Mouse (Mus musculus) thymus, adult 2 months (tissue): ENCODE results near the gene Aplp2. TPM values are rescaled to one million over a fixed set of nuclear protein-coding genes. Genes with fewer than 3 reads are reported as not detected.

ENCODE experiments used
- DNase-seq: peaks from one replicate; pipeline ENCODE4 v3.0.0; 2021
- H3K27ac ChIP-seq: fragments of 200-500 bp; 2 replicates; pipeline ENCODE4 v1.5.1; 2012; ENCODE audit warnings: low read length, control low read depth; ENCODE audit not compliant: control insufficient read depth, insufficient read depth
- H3K27me3 ChIP-seq: fragments of 200-500 bp; 2 replicates; pipeline ENCODE4 v1.6.1; 2012; ENCODE audit warnings: mild to moderate bottlenecking, low read length, moderate library complexity, mixed read lengths; ENCODE audit not compliant: control insufficient read depth, insufficient read depth
- H3K36me3 ChIP-seq: fragments of 200-500 bp; 2 replicates; pipeline ENCODE4 v1.6.1; 2012; ENCODE audit warnings: mild to moderate bottlenecking, low read length, moderate library complexity; ENCODE audit not compliant: control insufficient read depth, insufficient read depth
- H3K4me1 ChIP-seq: fragments of 200-500 bp; replicated peaks from 2 replicates; pipeline ENCODE4 v1.6.1; 2012; ENCODE audit warnings: low read length; ENCODE audit not compliant: control insufficient read depth, insufficient read depth
- H3K4me3 ChIP-seq: fragments of 200-500 bp; 2 replicates; pipeline ENCODE4 v1.5.1; 2012; ENCODE audit warnings: mild to moderate bottlenecking, low read length, control low read depth, moderate library complexity; ENCODE audit not compliant: control insufficient read depth, insufficient read depth
- CTCF ChIP-seq: fragments of 200-500 bp; IDR thresholded peaks from 2 replicates; pipeline ENCODE4 v1.5.1; 2012; ENCODE audit warnings: mild to moderate bottlenecking, control low read depth, low read length, moderate library complexity, borderline replicate concordance; ENCODE audit not compliant: control insufficient read depth, poor library complexity, insufficient read depth; ENCODE audit errors: extremely low read depth
- POLR2A ChIP-seq: fragments of 200-500 bp; IDR thresholded peaks from 2 replicates; pipeline ENCODE4 v1.6.1; 2012; ENCODE audit warnings: mild to moderate bottlenecking, low read length, control low read depth, moderate library complexity; ENCODE audit not compliant: control insufficient read depth, poor library complexity, insufficient read depth; ENCODE audit errors: extremely low read depth
- WGBS: fragments of 180-500 bp; shearing (Covaris S2); methylation state at CpG from one replicate; pipeline ENCODE4 v1.1.7; 2018; 5-methylcytosine and 5-hydroxymethylcytosine counted together
- polyA plus RNA-seq: library from polyadenylated mRNA; depleted of rRNA; stranded (reverse); fragments of >200 nt; gene quantifications from 2 replicates; pipeline ENCODE4 v1.2.3, GENCODE M21; 2012

Aplp2 gene
- polyA plus RNA-seq, 1 experiment: 188 TPM

DNA sequence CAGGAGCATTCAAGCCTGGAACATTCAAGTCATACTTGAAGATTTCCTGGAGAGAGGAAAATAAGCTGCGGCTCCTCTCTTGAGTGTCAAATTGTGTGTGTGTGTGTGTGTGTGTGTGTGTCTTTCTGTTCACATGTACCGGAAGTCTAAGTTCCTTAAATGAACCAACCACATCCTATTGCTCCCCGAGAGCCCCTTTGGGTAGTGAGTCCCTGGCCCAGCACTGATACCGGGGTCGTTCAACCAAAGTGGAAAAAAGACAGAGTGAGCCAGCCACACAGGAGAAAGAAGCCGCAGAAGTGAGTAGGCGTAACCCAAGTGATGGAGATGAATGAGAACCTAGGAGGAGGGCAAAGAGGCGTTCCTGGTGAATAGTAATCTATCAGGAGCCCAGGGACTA, 81.7 kb downstream of the Aplp2 start:
- H3K27me3 ChIP-seq: peaks cover 4% of the 10 kb centered on the region; the same call in 1 of the 2 replicates

DNA sequence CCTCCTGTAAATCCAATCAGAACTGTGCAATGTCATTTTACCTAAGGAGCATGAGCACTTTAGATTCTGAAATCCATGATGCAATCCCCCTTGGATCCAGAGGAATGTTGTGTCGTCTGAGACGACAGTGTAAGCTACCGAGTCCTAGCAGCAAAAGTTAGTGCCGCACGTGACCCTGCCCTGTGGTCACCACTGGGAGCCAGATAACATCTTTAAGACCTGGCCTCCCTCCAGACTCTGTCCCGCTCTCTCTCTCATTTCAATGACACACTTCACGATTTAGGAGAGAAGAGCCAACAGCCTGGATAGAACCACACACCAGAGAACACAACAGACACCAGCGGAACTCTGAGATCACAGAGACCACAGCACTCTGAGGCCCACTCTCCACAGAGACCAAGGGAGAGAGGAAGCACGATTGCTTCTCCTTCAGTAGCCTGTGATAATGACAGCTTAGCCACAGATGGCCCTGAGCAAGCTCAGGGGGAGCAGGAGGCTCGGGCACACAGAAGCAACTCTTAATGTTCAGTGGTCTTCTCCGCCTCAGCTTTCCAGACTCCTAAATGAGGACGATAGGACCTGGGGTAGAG, 83.6 kb downstream of the Aplp2 start:
- TF ChIP-seq CTCF (no peak), POLR2A (no peak)
- H3K27ac ChIP-seq: no peak overlapping the region
- H3K4me3 ChIP-seq: no peak overlapping the region
- no peak for DNase-seq
- peaks cover 24% of the 10 kb centered on the region for H3K4me1 ChIP-seq
- no peaks in the 10 kb centered on the region for H3K36me3 ChIP-seq
- H3K27me3 ChIP-seq: peaks cover 4% of the 10 kb centered on the region; the same call in 1 of the 2 replicates
- 10% methylated on average over 12 of the region's 12 CpGs for WGBS

More for the DNA sequence above, 81.7 kb downstream of the Aplp2 start:
- 1% methylated on average over 8 of the region's 8 CpGs for WGBS
- Histone ChIP-seq H3K4me1 (peaks cover 24% of the 10 kb centered on the region), H3K27ac (no peak overlapping the region), H3K36me3 (no peaks in the 10 kb centered on the region), H3K4me3 (peak overlapping the region; percentile 14; the same call in 1 of the 2 replicates)
- TF ChIP-seq CTCF: no peak
- TF ChIP-seq POLR2A: no peak
- no peak for DNase-seq

DNA sequence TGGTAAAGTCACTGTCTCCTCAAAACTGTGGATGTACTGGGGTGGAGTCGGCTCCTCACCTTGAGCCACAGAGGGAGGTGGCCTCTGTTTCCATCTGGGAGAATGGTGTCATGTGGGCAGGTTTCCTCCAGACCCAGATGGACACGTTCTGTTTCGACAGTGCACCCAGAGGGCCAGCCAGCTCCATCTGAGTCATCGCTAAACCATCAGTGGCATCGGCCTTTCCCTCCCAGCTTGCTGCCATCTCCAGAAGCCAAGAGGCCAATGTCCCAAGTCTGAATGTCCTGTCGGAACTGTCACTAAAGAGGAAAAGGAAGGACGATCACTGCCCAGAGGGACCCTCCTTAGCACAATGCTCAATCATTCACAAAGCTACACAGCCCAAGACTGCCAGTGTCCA, 85.5 kb downstream of the Aplp2 start:
- TF ChIP-seq POLR2A (no peak), CTCF (no peak)
- H3K4me1 ChIP-seq: peaks cover 14% of the 10 kb centered on the region
- no peaks in the 10 kb centered on the region for H3K36me3 ChIP-seq
- H3K27me3 ChIP-seq: peaks cover 2% of the 10 kb centered on the region; the same call in 1 of the 2 replicates
- H3K4me3 ChIP-seq: no peak overlapping the region
- DNase-seq: no peak
- WGBS: 95% methylated on average over 7 of the region's 7 CpGs
- H3K27ac ChIP-seq: no peak overlapping the region

DNA sequence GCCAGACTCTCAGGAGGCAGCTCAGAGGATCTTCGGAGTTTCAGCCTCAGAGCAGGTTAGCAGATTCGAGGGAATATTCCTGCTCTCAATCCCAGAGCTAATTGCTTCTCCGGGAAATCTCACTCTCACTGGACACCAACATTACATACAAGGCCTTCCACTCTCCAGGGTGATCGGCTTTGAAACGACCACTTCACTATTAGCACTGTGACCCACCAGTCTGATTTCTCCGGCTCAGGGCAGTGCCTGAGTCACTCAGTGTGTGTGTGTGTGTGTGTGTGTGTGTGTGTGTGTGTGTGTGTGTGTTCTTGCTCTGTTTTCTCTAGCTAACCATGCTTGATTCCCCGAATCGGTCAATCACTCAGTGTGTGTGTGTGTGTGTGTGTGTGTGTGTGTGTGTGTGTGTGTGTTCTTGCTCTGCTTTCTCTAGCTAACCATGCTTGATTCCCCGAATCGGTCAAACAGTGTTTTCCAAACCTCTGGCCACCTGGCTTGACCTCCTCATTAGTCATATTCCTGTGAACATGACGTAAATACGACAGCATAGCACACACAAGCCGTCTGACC, 89.1 kb downstream of the Aplp2 start:
- WGBS: 94% methylated on average over 13 of the region's 13 CpGs
- H3K27ac ChIP-seq: no peak overlapping the region

DNA sequence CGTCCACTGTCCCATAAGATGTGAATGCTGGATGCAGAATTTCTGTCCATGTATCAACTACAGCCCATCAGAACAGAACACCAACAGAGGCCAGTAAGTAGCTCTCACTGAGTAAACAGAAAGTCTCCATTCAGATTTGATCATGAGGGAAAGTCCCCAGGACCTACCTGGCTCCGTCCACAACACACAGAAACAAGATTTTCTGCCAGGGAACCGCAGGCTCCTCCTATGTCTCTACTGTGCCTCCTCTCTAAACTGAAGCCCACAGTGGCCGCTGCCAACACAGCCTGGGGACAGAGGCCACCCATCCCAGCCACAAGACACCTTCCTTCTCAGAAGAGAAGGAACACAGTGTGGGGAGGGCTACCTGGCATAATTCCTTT, 91.1 kb downstream of the Aplp2 start:
- Histone ChIP-seq H3K27ac (no peak overlapping the region; the same call in 1 of the 2 replicates), H3K27me3 (no peaks in the 10 kb centered on the region), H3K4me1 (no peaks in the 10 kb centered on the region), H3K36me3 (no peaks in the 10 kb centered on the region), H3K4me3 (no peak overlapping the region)
- WGBS: 76% methylated on average over 4 of the region's 4 CpGs
- TF ChIP-seq POLR2A (no peak), CTCF (no peak)
- no peak for DNase-seq

More for the DNA sequence above, 89.1 kb downstream of the Aplp2 start:
- no peak for DNase-seq
- TF ChIP-seq POLR2A (no peak), CTCF (no peak)
- Histone ChIP-seq H3K4me1 (no peaks in the 10 kb centered on the region), H3K27me3 (no peaks in the 10 kb centered on the region), H3K36me3 (no peaks in the 10 kb centered on the region), H3K4me3 (no peak overlapping the region)

DNA sequence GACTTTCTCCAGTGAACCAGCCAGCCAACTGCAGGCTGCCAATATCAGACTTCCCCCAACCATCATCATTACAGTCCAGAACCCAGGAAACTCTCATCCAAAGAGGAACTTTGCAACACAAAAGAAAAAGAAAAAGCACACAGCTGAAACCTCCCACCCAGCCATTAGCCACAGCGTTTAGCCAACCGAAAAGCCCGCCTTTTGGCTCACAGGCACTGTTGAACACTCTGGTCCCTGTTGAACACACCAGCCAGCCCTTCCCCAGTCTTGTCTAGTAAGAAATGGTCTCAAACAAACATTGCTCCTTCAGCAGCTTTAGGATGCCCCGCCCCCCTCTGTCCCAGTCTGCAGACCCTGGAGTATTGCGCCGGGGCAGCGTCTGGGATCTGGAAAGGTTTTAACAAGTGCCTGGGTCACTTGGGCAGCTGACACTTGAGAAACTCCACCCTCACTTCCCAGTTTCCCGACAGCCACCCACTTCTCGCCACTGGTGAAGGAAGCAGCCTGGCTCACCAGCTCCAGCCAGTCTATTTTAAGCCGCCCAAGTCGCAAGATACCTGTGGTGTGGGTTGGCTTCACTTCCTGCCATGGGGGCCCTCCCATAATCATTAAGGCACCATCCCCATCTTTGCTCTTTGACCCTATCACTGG, 91.6 kb downstream of the Aplp2 start:
- no peak overlapping the region for H3K4me3 ChIP-seq
- H3K27ac ChIP-seq: 0 out of 2 replicates have a peak overlapping the region, but pooled peaks have one; percentile 29
- H3K36me3 ChIP-seq: no peaks in the 10 kb centered on the region
- H3K4me1 ChIP-seq: no peaks in the 10 kb centered on the region
- TF ChIP-seq CTCF: no peak
- TF ChIP-seq POLR2A: no peak
- no peaks in the 10 kb centered on the region for H3K27me3 ChIP-seq
- 80% methylated on average over 11 of the region's 11 CpGs for WGBS
- DNase-seq: no peak

DNA sequence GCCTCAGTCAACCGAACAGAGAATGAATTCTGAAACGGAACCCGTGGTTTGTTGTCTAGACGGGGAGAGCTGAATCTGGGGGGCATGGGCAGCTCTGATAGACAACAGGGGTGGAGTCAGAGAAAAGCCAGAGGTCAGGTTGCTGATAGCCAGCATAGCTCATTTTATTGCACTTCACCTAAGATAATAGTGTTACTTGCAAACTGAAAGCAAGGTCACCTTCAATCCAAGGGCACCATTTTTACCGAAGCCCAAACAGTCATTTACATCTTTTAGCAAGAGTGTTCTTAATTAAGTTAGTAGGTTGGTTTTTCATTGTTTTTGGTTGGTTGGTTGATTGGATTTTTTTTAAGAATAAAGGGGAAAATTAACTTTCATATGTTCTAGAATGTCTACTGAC, 92.2 kb downstream of the Aplp2 start:
- no peak for DNase-seq
- Histone ChIP-seq H3K4me3 (no peak overlapping the region), H3K27me3 (no peaks in the 10 kb centered on the region), H3K4me1 (no peaks in the 10 kb centered on the region), H3K27ac (no peak overlapping the region), H3K36me3 (no peaks in the 10 kb centered on the region)
- WGBS: 86% methylated on average over 5 of the region's 5 CpGs
- TF ChIP-seq POLR2A (no peak), CTCF (no peak)
